Mouse (Mus musculus): Measurements from ENCODE around the gene Cntnap1. TPM values are rescaled to one million over a fixed set of nuclear protein-coding genes. Genes with fewer than 3 reads are reported as not detected.

Gene Cntnap1
- polyA plus RNA-seq, 1 experiment: 1.5 TPM

DNA sequence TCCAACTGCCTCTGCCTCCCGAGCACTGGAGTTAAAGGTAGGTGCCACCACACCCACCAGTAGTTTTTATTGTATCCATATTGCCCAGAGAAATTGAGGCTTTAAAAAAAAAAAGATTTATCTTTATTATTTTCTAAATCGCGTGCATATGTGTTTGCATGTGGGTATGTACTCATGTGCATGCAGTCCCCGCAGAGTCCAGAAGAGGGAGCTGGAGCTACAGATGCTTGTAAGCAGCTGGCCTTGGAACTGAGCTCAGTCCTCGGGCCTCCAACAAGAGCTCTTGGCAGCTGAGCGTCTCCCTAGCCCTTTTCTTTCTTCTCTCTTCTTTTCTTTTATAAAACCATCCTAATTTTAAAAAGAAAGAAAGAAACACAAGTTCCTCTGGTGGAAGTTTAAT lies 38.6 kb upstream of the Cntnap1 start:
- WGBS: 87% methylated on average over 6 of the region's 6 CpGs
- TF ChIP-seq POLR2A (IDR thresholded peaks at IDR 0.05; ENCODE audit: borderline replicate concordance, control insufficient read depth, low read depth, low read length) (no peak), CTCF (IDR thresholded peaks at IDR 0.05; ENCODE audit: control insufficient read depth, insufficient read depth, low read length) (peak; percentile 45)
- H3K27ac ChIP-seq (ENCODE audit: control insufficient read depth, insufficient read depth, low read depth, low read length, poor library complexity): no peak overlapping the region
- H3K4me3 ChIP-seq (replicated peaks; ENCODE audit: control insufficient read depth, low read depth, low read length): no peak overlapping the region
- no peaks in the 10 kb centered on the region for H3K4me1 ChIP-seq (ENCODE audit: control insufficient read depth, insufficient read depth, low read length)

DNA sequence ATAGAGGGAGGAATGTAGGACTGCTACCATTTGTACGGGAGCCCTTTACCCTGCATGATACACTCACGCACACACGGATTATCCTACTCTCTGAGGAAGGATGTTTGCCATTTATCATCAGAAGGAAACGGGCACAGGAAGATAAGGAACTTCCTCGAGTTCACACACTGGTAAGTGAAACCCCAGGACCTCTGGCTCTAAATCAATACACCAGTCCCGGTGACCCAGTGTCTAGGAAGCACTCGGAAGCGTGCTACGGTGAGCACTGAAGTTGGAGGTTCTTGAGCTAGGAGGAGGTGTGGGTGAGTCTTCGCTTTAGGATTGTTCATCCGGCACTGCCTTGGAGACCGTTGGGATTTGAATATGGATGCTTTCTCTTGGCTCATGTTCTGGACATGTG lies 37.3 kb upstream of the Cntnap1 start:
- no peak for TF ChIP-seq POLR2A (IDR thresholded peaks at IDR 0.05; ENCODE audit: borderline replicate concordance, control insufficient read depth, low read depth, low read length)
- no peak for TF ChIP-seq CTCF (IDR thresholded peaks at IDR 0.05; ENCODE audit: control insufficient read depth, insufficient read depth, low read length)
- WGBS: 32% methylated on average over 12 of the region's 12 CpGs
- no peak overlapping the region for H3K4me3 ChIP-seq (replicated peaks; ENCODE audit: control insufficient read depth, low read depth, low read length)
- no peak overlapping the region for H3K27ac ChIP-seq (ENCODE audit: control insufficient read depth, insufficient read depth, low read depth, low read length, poor library complexity)
- no peaks in the 10 kb centered on the region for H3K4me1 ChIP-seq (ENCODE audit: control insufficient read depth, insufficient read depth, low read length)

DNA sequence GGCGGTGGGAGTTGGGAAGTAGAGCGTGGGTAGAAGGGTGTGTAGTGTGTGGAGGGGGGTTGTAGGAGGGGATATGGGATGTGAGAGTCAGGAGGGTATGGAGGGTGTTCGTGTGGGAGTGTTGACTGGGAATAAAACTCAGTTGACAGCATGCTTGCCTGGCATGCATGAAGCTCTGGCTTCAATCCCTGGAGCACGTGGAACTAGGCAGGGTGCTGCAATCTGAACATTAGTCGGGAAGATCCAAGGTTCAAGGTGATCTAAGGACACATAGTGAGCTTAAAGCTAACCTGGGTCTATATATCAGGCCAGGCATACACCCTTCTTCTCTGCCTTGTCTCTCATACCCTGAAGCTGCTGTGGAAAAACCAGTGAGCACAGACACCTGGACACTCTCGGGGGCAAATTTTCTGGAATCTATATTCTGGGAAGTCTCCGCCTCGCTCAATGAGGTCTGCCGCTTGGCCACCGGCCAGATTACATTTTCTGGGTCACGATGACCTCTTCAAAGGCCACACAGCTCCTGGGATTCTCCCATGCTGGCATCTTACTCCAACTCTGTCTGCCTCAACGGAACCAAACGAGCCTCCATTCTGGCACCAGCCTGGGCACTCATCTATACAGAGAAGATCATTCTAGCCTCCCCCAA lies 36.0 kb upstream of the Cntnap1 start:
- WGBS: 79% methylated on average over 13 of the region's 13 CpGs
- no peaks in the 10 kb centered on the region for H3K4me1 ChIP-seq (ENCODE audit: control insufficient read depth, insufficient read depth, low read length)
- TF ChIP-seq POLR2A (IDR thresholded peaks at IDR 0.05; ENCODE audit: borderline replicate concordance, control insufficient read depth, low read depth, low read length): no peak
- H3K27ac ChIP-seq (ENCODE audit: control insufficient read depth, insufficient read depth, low read depth, low read length, poor library complexity): no peak overlapping the region
- no peak overlapping the region for H3K4me3 ChIP-seq (replicated peaks; ENCODE audit: control insufficient read depth, low read depth, low read length)

DNA sequence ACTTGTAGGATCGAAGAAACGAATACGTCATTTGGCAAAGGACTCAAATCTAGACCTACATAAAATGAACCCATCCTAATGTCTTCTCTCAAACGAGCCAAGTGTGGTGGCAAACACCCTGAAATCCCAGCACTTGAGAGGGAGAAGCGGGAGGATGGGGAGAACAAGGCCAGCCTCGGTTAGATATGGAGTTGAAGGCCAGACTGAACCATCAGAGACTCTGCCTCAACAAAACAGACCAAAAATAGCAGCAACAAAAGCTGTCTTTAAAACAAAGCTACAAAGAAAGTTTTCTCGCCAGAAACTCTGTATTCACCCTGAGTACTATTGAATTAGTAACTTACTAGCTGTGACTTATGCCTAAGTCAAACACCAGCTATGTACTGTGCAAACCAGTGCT lies 33.3 kb upstream of the Cntnap1 start:
- Histone ChIP-seq H3K27ac (ENCODE audit: control insufficient read depth, insufficient read depth, low read depth, low read length, poor library complexity) (no peak overlapping the region), H3K4me3 (replicated peaks; ENCODE audit: control insufficient read depth, low read depth, low read length) (no peak overlapping the region), H3K4me1 (ENCODE audit: control insufficient read depth, insufficient read depth, low read length) (no peaks in the 10 kb centered on the region)
- WGBS: 76% methylated on average over 7 of the region's 7 CpGs
- TF ChIP-seq CTCF (IDR thresholded peaks at IDR 0.05; ENCODE audit: control insufficient read depth, insufficient read depth, low read length): no peak
- TF ChIP-seq POLR2A (IDR thresholded peaks at IDR 0.05; ENCODE audit: borderline replicate concordance, control insufficient read depth, low read depth, low read length): no peak

DNA sequence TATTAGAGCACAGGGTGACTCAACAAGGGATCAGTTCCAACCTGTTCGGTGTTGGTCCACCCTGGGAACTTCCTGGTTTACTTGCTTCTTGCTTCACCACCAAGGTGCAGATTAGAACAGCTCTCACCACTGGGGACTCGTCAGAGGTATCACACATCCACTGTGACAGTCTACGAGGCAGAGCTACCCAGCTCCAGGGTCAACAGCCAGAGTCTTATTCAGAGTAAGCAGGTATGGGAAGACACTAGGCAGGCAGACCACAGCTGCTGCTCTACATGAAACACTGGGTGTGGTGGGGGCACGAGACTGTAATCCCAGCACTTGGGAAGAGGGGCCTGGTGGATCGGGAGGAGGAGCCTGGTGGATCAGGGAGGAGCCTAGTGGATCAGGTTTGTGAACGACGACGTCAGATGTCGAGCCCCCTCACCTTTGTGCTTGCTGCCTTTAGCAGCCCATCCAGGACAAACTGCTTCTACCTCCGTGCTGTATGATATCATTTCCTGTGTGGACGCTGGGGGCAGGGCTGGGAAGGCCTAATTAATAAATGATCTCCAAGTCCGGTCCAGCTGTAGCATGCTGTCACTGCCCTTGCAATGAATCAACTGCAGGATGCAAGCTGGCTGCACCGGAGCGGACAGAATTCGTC lies 31.7 kb upstream of the Cntnap1 start:
- no peak for TF ChIP-seq CTCF (IDR thresholded peaks at IDR 0.05; ENCODE audit: control insufficient read depth, insufficient read depth, low read length)
- no peak for TF ChIP-seq POLR2A (IDR thresholded peaks at IDR 0.05; ENCODE audit: borderline replicate concordance, control insufficient read depth, low read depth, low read length)
- H3K4me3 ChIP-seq (replicated peaks; ENCODE audit: control insufficient read depth, low read depth, low read length): no peak overlapping the region
- no peaks in the 10 kb centered on the region for H3K4me1 ChIP-seq (ENCODE audit: control insufficient read depth, insufficient read depth, low read length)
- H3K27ac ChIP-seq (ENCODE audit: control insufficient read depth, insufficient read depth, low read depth, low read length, poor library complexity): no peak overlapping the region
- 27% methylated on average over 15 of the region's 15 CpGs for WGBS

DNA sequence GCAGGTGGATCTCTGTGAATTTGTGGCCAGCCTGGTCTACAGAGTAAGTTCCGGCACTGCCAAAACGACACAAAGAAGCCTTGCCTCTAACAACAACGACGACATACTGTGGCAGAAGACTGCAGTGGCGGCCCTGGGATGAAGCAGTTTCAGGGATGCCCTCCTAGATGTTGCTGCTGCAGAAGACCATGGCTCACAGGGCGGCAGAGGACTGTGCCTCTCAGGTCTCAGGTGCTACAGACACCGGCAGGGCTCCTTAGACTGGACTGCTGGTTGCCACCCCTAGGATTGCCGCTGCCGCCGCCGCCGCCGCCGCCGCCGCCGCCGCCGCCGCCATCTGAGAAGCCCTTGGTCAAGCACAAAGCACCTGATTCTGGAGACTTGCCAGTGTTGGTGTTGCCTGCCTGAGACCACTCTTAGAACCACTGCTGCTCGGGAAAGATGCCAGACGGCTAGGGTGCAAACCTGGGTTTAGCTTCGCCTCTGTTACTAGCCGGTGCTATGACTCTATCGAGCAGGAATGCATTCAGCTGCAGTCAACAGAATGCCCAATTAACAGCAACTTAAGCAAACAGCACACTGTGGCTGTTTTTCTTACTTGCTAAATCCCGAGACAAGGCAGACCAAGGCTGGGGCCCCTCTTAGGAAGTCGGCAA lies 30.0 kb upstream of the Cntnap1 start:
- Histone ChIP-seq H3K4me1 (ENCODE audit: control insufficient read depth, insufficient read depth, low read length) (no peaks in the 10 kb centered on the region; the same call in 1 of the 2 replicates), H3K27ac (ENCODE audit: control insufficient read depth, insufficient read depth, low read depth, low read length, poor library complexity) (no peak overlapping the region), H3K4me3 (replicated peaks; ENCODE audit: control insufficient read depth, low read depth, low read length) (no peak overlapping the region)
- TF ChIP-seq POLR2A (IDR thresholded peaks at IDR 0.05; ENCODE audit: borderline replicate concordance, control insufficient read depth, low read depth, low read length) (no peak), CTCF (IDR thresholded peaks at IDR 0.05; ENCODE audit: control insufficient read depth, insufficient read depth, low read length) (no peak)
- 61% methylated on average over 27 of the region's 27 CpGs for WGBS

DNA sequence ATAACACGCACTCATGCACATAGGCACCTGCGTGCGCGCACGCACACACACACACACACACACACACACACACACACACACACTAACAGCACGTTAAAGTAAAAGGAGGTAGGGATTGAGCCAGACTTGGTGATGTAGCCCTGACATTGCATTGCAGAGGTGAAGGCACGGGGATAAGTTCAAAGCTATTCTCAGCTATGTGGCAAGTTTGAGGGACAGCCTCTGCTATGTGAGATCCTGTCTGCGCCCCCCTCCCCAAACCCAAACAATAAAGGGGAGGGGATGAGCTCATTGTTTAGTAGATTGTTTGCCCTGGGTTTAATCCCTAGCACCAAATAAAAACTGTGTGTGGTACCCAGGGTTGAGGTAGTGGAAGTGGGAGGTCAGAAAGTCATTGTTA lies 29.2 kb upstream of the Cntnap1 start:
- H3K4me1 ChIP-seq (ENCODE audit: control insufficient read depth, insufficient read depth, low read length): no peaks in the 10 kb centered on the region; the same call in 1 of the 2 replicates
- TF ChIP-seq POLR2A (IDR thresholded peaks at IDR 0.05; ENCODE audit: borderline replicate concordance, control insufficient read depth, low read depth, low read length) (no peak), CTCF (IDR thresholded peaks at IDR 0.05; ENCODE audit: control insufficient read depth, insufficient read depth, low read length) (no peak)
- no peak overlapping the region for H3K4me3 ChIP-seq (replicated peaks; ENCODE audit: control insufficient read depth, low read depth, low read length)
- H3K27ac ChIP-seq (ENCODE audit: control insufficient read depth, insufficient read depth, low read depth, low read length, poor library complexity): no peak overlapping the region
- 84% methylated on average over 8 of the region's 8 CpGs for WGBS

DNA sequence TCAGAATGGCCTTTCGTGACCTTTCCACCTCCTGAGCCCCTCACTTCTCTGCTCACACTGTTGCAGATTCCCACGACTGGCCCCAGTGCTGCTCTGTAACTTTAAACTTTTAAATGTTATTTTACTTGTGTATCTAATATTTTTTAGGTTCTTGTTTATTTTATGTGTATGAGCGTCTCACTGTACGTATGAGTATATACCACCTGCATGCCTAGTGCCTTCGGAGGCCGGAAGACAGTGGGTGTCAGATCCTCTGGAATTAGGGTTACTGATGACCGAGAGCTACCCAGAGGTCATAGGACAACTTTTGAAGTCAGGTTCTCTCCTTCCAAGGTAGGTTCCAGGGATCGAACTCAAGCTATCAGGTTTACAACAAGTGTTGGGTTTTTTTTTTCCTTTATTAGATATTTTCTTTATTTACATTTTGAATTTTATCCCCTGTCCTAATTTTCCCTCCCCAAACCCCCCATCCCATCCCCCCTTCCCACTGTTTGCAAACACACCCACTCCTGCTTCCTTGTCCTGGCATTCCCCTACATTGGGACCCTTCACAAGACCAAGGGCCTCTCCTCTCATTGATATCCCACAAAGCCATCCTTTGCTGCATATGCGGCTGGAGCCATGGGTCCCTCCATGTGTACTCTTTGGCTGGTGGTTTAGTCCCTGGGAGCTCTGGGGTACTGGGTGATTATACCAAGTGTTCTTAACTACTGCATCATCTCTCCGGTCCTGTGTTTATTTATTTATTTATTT lies 27.9 kb upstream of the Cntnap1 start:
- TF ChIP-seq POLR2A (IDR thresholded peaks at IDR 0.05; ENCODE audit: borderline replicate concordance, control insufficient read depth, low read depth, low read length): no peak
- no peak for TF ChIP-seq CTCF (IDR thresholded peaks at IDR 0.05; ENCODE audit: control insufficient read depth, insufficient read depth, low read length)
- WGBS: 87% methylated on average over 10 of the region's 10 CpGs
- H3K4me1 ChIP-seq (ENCODE audit: control insufficient read depth, insufficient read depth, low read length): no peaks in the 10 kb centered on the region; the same call in 1 of the 2 replicates
- no peak overlapping the region for H3K4me3 ChIP-seq (replicated peaks; ENCODE audit: control insufficient read depth, low read depth, low read length)
- H3K27ac ChIP-seq (ENCODE audit: control insufficient read depth, insufficient read depth, low read depth, low read length, poor library complexity): no peak overlapping the region
